Mouse (Mus musculus) left cerebral cortex, adult 11 months (tissue): ENCODE measurements around the gene 4930486L24Rik.
"Not testable (repeated sequence)": the region's sequence is repeated elsewhere in the genome, so short reads cannot be mapped to it uniquely, and the experiment has no call there.

ENCODE experiments used
- DNase-seq: peaks from one replicate; pipeline ENCODE4 v3.0.0; 2022; ENCODE audit warnings: low spot score

Gene 4930486L24Rik

DNA sequence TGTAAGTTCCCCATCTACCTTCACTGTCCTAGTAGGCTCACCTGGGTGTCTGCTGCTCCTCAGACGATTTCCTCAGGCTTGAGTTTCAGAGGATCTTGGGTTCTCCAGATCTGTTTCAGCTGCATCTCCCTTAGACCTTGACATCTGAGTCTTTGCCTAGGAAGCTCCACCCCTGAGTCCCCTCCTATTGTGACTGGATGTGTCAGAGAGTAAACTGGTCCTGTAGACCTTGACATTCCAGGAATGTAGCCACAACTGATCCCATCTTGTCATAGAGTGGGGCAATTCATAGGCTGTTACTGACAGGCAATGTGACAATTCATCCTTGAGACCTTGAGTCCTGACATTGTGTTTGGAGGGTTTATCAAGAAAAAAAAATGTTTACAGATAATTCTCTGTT, at the start of gene 4930486L24Rik:
4930486L24Rik (minus strand) TSS at position 195 of the 400 bp plus-strand sequence.
- DNase-seq, result no peak

DNA sequence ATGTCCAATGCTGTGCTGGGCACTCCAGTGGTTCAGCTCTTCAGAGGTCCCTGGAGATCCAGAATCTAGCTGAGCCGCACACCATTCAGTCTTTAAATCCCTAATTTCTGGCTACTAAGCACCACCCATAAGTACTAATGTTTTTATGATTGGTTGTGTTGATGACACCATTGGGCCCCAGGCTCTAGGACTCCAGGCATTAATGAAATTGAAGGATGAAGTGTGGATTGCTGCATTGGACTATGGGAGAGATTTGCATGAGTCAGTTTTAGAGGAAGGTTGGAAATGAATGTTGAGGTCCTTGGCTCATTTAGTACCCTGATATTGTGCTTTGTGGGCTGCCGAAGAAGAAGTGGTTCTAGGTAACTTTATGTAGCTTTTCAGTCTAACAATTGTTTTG, 40.5 kb upstream of the 4930486L24Rik start, which contains the start of gene Tpbpb:
Tpbpb (minus strand) TSS at position 101 of the 400 bp plus-strand sequence.
- DNase-seq, result not testable (repeated sequence)

DNA sequence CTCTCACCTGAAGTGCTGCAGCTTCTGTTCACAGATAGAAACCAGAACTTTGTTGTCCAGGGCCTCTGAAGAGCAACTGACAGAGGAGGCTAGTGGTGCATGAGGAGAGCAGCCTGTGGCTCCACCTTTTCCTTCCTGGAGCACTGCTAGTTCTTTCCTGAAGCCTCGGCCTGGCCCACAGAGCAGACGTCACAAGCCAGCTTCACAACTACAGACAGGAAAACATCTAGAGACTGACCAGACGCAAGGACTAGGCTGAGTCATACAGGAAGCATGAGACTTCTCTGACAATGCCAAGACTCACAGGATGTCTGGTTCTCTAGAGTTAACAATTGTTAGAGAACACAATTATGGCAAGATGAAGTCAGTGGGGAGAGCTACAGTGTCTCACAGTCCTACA, 33.1 kb upstream of the 4930486L24Rik start, which contains the start of gene Ctla2b:
Ctla2b (minus strand) TSS at position 120 of the 400 bp plus-strand sequence.
- DNase-seq, result peak; percentile 4

DNA sequence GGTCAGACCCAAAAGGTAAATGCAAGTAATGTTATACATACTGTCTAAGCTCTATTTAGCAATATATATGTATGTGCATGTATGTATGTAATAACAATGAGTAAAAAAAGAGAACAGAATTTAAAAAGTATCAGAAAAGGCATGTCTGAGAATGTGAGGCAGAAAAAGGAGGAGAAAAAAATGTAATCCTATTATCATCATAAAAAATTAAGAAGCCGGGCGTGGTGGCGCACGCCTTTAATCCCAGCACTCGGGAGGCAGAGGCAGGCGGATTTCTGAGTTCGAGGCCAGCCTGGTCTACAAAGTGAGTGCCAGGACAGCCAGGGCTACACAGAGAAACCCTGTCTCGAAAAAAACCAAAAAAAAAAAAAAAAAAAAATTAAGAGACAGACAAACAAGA, 32.5 kb upstream of the 4930486L24Rik start, which contains the start of gene Gm49392:
Gm49392 (minus strand) TSS at position 101 of the 400 bp plus-strand sequence.
- not testable (repeated sequence) for DNase-seq

DNA sequence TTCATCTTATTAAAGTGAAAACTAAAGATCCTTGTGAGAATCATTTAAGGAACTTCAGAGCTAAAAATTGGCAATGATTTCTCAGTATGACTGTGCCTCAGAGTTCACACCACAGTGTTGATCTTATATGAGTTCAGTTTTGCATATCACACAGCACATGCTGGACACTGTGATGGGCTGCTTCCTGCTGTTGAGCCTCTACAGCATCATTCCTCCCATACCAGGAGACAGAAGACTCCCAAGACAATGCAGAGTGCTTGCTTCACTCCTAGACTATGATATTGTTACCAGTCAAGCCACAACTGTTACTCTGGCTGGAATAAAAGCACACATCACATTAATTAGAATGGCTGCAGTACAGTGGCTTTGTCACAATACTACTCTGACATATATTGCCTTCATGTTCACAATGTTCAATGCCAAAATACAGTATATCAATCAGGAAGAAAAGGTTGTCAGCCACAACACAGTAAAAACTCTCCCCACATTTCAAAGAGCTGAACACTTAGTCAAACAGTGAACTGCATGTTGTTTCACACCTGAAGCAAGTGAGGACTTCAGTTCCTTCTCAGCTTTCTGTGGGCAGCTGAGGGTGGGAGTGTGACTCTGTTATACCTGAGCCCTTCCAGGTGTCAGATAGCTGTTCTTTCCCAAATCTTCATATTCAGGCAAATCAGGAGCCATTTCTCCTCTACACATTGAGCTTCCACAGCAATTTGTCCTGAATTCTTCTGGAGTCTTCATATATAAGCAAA, 31.3 kb upstream of the 4930486L24Rik start:
- DNase-seq, result no peak

DNA sequence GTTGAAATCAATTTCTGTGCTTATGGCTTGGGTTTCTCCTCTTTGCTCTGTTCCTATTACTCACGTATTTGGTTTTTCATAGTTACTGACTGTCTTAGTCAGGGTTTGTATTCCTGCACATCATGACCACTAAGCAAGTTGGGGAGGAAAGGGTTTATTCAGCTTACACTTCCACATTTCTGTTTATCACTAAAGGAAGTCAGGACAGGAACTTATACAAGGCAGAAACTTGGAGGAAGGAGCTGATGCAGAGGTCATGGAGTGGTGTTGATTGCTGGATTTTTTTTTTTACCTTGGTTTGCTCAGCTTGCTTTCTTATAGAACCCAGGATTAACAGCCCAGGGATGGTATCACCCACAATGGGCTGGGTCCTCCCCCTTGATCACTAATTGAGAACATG, 28.0 kb upstream of the 4930486L24Rik start:
- no peak for DNase-seq

DNA sequence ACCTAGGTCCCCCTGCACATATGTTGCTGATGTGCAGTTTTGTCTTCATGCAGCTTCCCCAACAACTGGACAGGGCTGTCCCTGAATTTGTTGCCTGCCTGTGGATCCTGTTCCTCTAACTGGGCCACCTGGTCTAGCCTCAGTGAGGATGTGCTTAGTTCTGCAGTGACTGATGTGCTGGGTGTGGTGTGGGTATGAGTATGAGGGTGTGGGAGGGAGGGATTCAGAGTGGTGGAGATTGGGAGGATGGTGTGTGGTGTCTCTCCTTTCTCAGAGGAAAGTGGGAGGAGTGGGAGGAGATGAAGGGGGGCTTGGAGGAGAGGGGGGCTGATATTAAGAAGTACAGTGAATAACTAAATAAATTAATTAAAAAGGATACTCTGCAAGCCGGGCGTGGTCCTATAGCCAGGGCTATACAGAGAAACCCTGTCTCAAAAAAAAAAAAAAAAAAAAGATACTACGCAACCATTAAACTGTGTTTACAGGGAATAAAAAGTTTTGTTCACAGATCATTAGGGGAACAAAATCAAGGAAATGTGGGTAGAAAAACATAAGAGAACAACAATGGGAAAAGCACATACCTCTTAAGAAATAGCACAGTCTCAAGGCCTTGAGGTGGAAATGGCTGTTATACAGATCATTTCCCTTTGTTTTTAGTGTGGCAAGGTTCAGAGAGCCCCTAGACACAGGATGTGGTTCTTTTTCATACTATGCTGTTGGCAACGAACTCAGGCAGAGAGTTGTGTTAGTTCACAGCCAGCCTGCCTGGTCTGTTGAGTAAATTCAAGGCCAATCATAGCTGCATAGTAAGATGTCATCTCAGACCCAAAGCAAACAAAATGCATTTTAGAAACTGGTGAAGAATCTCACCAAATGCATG, 15.8 kb downstream of the 4930486L24Rik start:
- no peak for DNase-seq

DNA sequence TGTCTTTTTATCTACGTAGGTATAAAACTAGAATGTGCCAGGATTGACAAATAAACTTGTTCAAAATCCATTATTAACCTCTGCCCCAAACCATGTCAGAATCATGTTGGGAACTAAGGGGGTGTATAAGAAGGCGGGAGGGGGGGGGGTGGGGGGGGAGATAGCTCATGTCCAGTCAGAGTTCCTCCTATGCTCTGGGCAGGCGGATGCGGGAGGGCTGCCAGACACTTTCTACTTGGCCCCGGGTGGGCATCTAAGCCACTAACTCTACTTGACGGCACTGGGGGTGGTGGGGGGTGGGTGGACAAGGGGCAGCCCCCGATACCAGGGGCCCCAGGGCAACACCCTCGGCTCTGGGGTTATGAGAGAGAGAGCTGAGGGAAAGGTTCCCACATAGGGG, 21.1 kb downstream of the 4930486L24Rik start:
- no peak for DNase-seq

DNA sequence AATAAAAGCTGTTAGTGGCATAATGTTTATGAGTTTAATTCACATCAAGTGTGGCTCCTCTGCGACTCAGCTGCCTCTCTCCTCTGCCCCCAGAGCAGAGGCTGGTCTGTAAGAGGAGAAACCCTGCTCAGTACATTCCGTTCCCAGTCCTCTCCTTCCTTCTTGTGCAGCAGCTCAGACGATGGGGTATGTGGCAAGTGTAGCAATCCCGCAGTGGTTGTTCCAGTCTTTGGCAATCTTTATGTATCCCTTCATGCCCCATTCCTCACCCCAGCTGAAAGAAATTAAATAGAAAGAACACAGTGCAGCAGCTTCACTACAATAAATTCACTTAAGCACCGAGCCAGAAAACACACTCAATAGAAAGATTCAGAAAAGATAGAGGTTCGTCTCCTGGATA, 21.6 kb downstream of the 4930486L24Rik start:
- no peak for DNase-seq

DNA sequence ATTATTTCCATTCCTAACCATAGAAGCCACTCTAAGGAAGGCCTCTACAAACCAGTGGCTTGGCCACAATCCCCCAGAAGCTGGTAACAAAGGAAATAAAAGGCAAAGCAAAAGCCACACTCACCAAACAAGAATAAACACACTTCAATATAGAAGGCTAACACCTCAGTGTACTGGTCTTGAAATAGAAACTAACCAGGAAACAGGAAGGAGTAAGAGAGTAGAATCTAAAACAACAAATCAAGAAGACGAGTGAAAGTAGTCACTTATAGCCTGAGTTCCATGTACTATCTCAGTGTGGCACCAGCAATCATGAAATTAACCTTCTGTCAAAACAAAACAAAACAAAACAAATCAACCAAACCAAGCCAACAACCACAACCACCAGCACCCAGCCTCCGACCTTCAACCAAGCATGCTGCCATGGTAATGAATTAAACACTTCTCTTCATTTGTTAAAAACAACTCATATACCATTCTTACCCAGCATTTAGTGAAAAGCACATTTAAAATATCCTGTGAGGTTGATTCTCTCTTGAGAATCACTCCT, 24.8 kb downstream of the 4930486L24Rik start:
- DNase-seq, result no peak

DNA sequence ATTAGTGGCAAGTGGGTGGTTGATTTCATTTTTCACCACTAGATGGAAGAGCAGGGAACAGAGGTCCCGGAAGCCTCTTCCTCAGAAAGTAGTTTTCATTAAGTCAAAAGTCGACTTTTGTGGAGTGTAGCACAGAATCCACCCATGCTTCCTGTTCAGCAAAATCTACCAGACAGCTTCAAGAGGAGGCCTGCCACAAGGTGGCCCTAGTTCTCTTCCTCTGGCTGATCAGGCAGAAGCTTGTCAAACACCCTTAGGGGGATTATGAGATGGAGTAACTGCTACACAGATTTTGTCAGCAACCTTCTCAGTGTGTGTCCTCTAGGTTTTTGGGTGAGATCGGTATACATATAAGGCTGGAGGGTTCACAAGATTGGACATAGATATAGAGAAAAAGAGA, 38.2 kb downstream of the 4930486L24Rik start:
- no peak for DNase-seq

DNA sequence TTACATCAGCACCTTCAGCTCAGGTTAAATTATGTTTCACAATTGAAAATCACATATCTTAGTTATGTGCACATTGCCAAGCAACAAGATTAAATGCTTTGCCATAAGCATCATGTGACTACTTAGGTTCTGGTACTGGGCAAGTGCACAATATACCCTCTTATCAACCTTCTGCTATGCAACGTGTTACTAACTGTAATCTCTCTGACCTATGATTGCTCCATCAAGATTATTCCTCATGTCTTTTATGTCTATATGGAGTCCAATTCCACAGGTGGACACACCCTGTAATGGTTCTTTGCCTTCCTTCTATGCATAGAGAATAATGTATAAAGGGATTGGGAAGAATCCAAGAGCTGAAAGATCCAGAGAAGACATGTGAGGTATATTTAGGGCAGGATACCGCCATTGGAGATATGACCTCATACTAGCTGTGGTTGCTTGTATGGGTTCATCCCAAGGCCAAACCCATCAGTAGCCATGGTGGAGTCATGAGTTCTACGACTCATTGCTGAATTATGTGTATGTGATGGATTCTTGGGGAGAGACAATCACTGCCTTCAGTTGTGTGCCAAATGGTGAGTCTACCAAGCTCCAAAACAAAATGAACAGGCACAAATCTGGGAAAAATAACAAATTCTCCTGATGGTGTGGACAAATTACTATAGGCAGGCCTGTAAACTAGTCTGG, 43.6 kb downstream of the 4930486L24Rik start:
- no peak for DNase-seq

DNA sequence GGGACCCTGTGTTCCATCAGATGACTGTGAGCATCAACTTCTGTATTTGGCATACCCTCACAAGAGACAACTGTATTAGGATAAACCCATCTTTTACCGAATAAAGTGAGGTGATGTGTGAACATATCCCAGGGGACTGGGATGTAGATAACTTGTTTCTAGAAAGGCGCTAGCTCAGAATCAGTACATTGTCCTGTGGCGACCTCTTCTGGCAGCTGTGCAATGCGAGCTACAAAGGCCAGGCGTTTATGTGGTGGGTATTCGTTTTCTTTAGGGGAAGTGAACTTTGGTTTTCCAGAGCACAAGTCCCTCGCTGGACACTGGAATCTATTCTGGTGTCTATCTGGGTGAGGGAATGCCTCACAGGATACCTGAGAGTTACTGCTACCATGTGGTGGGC, 44.8 kb downstream of the 4930486L24Rik start:
- no peak for DNase-seq

DNA sequence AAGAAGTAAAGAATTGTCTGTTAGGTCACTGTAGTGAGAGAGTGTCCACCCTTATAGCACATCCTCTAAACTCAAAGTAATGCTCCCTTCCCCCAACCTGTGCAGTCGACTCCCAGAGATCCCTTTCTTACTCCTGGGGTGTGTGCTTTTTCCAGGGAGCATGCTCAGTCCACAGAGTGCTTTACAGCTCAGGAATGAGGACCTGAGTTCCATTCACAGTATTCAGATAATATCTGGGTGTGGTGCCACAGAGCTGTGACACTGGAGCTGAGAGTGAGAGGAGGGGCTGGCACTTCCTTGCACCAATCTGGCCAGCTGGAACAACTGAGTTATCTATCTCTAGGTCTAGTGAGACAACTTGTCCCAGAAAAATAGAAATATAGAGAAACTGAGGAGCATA, 50.6 kb downstream of the 4930486L24Rik start:
- no peak for DNase-seq

DNA sequence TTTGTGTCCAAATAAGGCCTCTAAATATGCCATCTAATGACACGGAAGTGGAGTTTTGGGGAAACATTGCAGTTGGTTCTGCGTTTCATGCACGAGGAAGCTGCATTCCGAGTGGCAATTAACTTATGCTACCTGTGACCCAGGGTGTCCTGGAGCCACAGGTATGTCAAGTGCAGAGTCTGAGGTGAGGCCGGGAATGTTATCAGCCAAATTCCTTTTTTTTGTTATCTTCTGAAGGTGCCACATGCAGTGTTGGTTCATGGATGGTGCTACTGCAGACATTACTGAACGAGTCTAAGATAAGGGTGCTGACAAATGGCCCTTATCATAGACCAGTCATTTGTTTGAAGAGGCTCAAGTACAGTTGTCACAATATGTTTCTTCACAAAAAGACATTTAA, 51.5 kb downstream of the 4930486L24Rik start:
- no peak for DNase-seq

DNA sequence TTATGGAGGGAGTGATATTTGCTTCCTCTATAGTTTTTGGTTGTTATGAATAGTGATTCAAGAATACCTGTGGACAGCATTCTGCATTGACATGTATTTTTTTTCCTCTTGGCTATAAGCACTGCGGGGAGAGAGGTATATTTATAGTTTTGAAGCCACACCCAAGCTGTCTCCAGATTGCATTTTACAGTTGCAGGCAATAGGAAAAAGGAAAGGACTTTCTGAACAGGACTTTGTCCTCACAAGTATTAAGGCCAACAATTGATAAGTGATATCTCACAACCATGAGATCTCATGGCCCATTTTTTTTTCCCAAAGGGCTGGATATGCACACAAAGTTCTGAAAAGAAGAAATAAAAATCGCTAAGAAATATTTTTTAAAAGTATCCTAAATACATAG, 54.6 kb downstream of the 4930486L24Rik start:
- no peak for DNase-seq

DNA sequence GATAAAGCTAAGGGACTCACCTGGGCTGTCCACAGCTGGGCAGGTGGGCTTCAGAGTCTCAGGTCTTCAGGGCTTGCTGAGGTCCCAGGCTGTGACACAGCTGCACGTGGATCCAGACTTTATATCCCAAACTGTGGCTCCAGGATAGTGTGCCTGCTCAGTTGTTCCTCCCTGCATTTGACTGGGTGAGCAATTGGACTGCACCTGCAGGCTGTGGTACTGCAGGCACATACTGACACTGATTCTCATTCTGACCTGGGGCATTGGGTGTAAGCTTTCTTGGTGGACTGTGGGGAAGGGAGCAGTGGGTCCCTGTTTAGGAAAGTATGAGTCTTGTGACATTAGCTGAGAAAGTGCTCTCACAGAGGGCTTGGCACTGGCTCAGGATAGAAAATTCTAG, 61.5 kb downstream of the 4930486L24Rik start, which contains the start of gene Ctsll3:
Ctsll3 (minus strand) TSS at position 101 of the 400 bp plus-strand sequence.
- no peak for DNase-seq
